In the genomic region with DNA sequence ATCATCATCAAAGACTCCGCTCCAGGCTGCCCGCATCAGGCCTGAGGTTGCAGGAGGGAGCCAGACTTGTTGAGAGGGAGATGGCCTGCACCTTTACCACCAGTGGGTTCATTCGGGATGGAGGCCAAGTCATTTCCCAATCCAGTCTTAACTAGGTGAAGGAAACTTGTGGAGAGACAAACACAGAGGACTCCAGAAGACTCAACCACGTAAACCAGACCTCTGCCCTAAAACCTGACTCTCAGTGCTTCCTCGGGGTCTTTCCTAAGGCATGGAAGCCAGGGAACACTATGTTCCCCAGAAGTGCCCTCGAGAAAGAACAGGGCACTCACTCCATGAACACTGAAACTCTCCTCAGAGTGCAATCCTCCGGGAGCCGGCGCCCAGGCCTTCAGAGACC, we compare ENCODE assay signal across 11 mouse cellular contexts. TPM values are rescaled to one million over a fixed set of nuclear protein-coding genes. Genes with fewer than 3 reads are reported as not detected.
DNase-seq lines count a peak whose midpoint lies in the region; ATAC-seq and TF ChIP-seq lines count a peak whose summit lies in the region.
"Had no signal": no experiment of that assay in that cellular context is flagged by ENCODE, and none has a peak within 500 bp of the region (broad histone marks: within the 10 kb centered on the region; RNA-seq: fewer than 3 reads in every experiment).

No protein-coding gene starts in this region.

- H3K9ac ChIP-seq in lung, postnatal 0 days (replicated peaks; ENCODE audit: low read depth) = no peak overlapping the region
- no peak overlapping the region for H3K9ac ChIP-seq in intestine, embryonic 16.5 days (ENCODE audit: low read depth, low read length)

- no peak for TF ChIP-seq POLR2A in lung, adult 2 months (IDR thresholded peaks at IDR 0.05; ENCODE audit: borderline replicate concordance, extremely low read depth, low read depth, low read length)
- TF ChIP-seq POLR2A in small intestine, adult 2 months (IDR thresholded peaks at IDR 0.05; ENCODE audit: low read depth, low read length) = no peak

- no peak for ATAC-seq in lung, postnatal 0 days
- no peak for ATAC-seq in intestine, embryonic 16.5 days

- no peak for TF ChIP-seq EP300 in lung, postnatal 0 days (IDR thresholded peaks at IDR 0.05)

- H3K36me3 ChIP-seq in lung, postnatal 0 days (ENCODE audit: insufficient read depth, low read length) = no peaks in the 10 kb centered on the region
- no peaks in the 10 kb centered on the region for H3K36me3 ChIP-seq in intestine, embryonic 16.5 days (ENCODE audit: control insufficient read depth, insufficient read depth, low read length)
- H3K36me3 ChIP-seq in small intestine, adult 2 months (ENCODE audit: control insufficient read depth, insufficient read depth, low read length) = no peaks in the 10 kb centered on the region

- H3K27me3 ChIP-seq in lung, postnatal 0 days (replicated peaks; ENCODE audit: insufficient read depth, low read length) = no peaks in the 10 kb centered on the region
- H3K27me3 ChIP-seq in intestine, embryonic 16.5 days (replicated peaks; ENCODE audit: control insufficient read depth, insufficient read depth, low read length) = no peaks in the 10 kb centered on the region
- no peaks in the 10 kb centered on the region for H3K27me3 ChIP-seq in small intestine, adult 2 months (ENCODE audit: control insufficient read depth, insufficient read depth, low read length)

- no peak overlapping the region for H3K27ac ChIP-seq in lung, postnatal 0 days (ENCODE audit: low read length)
- no peak overlapping the region for H3K27ac ChIP-seq in intestine, embryonic 16.5 days (ENCODE audit: low read length)
- H3K27ac ChIP-seq in small intestine, adult 2 months (ENCODE audit: insufficient read depth, low read depth, low read length) = no peak overlapping the region

- no peak for TF ChIP-seq CTCF in lung, postnatal 0 days (IDR thresholded peaks at IDR 0.05)
- TF ChIP-seq CTCF in lung, adult 2 months (IDR thresholded peaks at IDR 0.05; ENCODE audit: insufficient read depth, low read length) = no peak
- TF ChIP-seq CTCF in small intestine, adult 2 months (IDR thresholded peaks at IDR 0.05; ENCODE audit: extremely low read depth, insufficient read length, insufficient replicate concordance, low read depth, low read length) = no peak

- WGBS in lung, postnatal 0 days = 64% methylated on average over 9 of the region's 9 CpGs
- WGBS in lung, adult 2 months = 71% methylated on average over 9 of the region's 9 CpGs
- 84% methylated on average over 9 of the region's 9 CpGs for WGBS in intestine, embryonic 16.5 days
- 60% methylated on average over 9 of the region's 9 CpGs for WGBS in small intestine, adult 2 months

- H3K4me1 ChIP-seq in lung, postnatal 0 days (ENCODE audit: insufficient read depth, low read depth, low read length) = peaks cover 19% of the 10 kb centered on the region
- H3K4me1 ChIP-seq in lung, adult 2 months (ENCODE audit: control insufficient read depth, insufficient read depth, low read length) = peaks cover 6% of the 10 kb centered on the region; the same call in 1 of the 2 replicates
- peaks cover 29% of the 10 kb centered on the region for H3K4me1 ChIP-seq in intestine, embryonic 16.5 days (ENCODE audit: control insufficient read depth, insufficient read depth, low read length)
- H3K4me1 ChIP-seq in small intestine, adult 2 months (ENCODE audit: control insufficient read depth, insufficient read depth, insufficient read length, low read length) = peaks cover 12% of the 10 kb centered on the region

- H3K4me3 ChIP-seq in lung, postnatal 0 days (ENCODE audit: low read depth, low read length) = no peak overlapping the region
- no peak overlapping the region for H3K4me3 ChIP-seq in lung, adult 2 months (replicated peaks; ENCODE audit: extremely low read depth, low read depth, low read length)
- no peak overlapping the region for H3K4me3 ChIP-seq in intestine, embryonic 16.5 days (ENCODE audit: low read length)
- peak overlapping the region; percentile 4; the same call in 1 of the 2 replicates for H3K4me3 ChIP-seq in small intestine, adult 2 months (ENCODE audit: low read depth, low read length)

- H3K4me2 ChIP-seq in lung, postnatal 0 days (replicated peaks; ENCODE audit: low read depth, low read length) = peak overlapping the region; percentile 98; the same call in 1 of the 2 replicates
- peak overlapping the region; percentile 99 for H3K4me2 ChIP-seq in intestine, embryonic 16.5 days (ENCODE audit: low read depth, low read length)

- H3K9me3 ChIP-seq in lung, postnatal 0 days (ENCODE audit: low read length) = no peaks in the 10 kb centered on the region
- H3K9me3 ChIP-seq in intestine, embryonic 16.5 days (ENCODE audit: control insufficient read depth, low read length) = no peaks in the 10 kb centered on the region

- DNase-seq in cerebellum, adult 9-10 months = peak; percentile 38
- DNase-seq in cerebellum, postnatal 14 days = no peak
- peak; percentile 37 for DNase-seq in lung, postnatal 0 days (ENCODE audit: low spot score)
- DNase-seq in lung, adult 2 months = no peak
- no peak for DNase-seq in gastrocnemius, adult 8-10 months (ENCODE audit: low spot score in 2 of 2)
- no peak for DNase-seq in B cell, adult 2 months
- DNase-seq: layer of hippocampus, adult 9-11 months; thymus, postnatal 25 days had no signal

RNA-seq across cellular contexts. Expression of a gene that starts 2.5 kb away (rescaled TPM):
- polyA plus RNA-seq in lung, postnatal 0 days (2015; fragmentation: Nextera tagmentation; extraction: Ambion mirVana) = 4.3 and 7.5 TPM in 2 replicates
- 11.4 and 12.1 TPM in 2 replicates for polyA plus RNA-seq in lung, adult 2 months (2012; rRNA removed)
- polyA plus RNA-seq in intestine, embryonic 16.5 days (2015; fragmentation: Nextera tagmentation; extraction: Ambion mirVana) = 11.6 and 12.5 TPM in 2 replicates
- polyA plus RNA-seq in small intestine, adult 2 months (2012; rRNA removed) = 10.9 and 11.5 TPM in 2 replicates
- total RNA-seq in gastrocnemius, adult 8-10 months (2022) = 1 to 10 TPM in 3 of 4 experiments, under 1 TPM in 1; 0.77 to 1.4 (median 1.2) TPM

RNA-seq across cellular contexts. Expression of a gene that starts 39.7 kb away (rescaled TPM):
- 0.37 and 0.61 TPM in 2 replicates for polyA plus RNA-seq in lung, postnatal 0 days (2015; fragmentation: Nextera tagmentation; extraction: Ambion mirVana)
- polyA plus RNA-seq in lung, adult 2 months (2012; rRNA removed) = 0.18 and 0.26 TPM in 2 replicates
- polyA plus RNA-seq in intestine, embryonic 16.5 days (2015; fragmentation: Nextera tagmentation; extraction: Ambion mirVana) = 0.31 and 0.70 TPM in 2 replicates
- 0.11 TPM in 1 of 2 replicates, not detected in the other for polyA plus RNA-seq in small intestine, adult 2 months (2012; rRNA removed)
- not detected for total RNA-seq in gastrocnemius, adult 8-10 months (2022)
- polyA plus RNA-seq: neural tube, embryonic 11.5 days had no signal

RNA-seq across cellular contexts. Expression of a gene that starts 44.6 kb away (rescaled TPM):
- polyA plus RNA-seq in lung, postnatal 0 days (2015; fragmentation: Nextera tagmentation; extraction: Ambion mirVana) = 17.1 and 30.7 TPM in 2 replicates
- 55.2 and 57.8 TPM in 2 replicates for polyA plus RNA-seq in lung, adult 2 months (2012; rRNA removed)
- 36.3 and 36.6 TPM in 2 replicates for polyA plus RNA-seq in intestine, embryonic 16.5 days (2015; fragmentation: Nextera tagmentation; extraction: Ambion mirVana)
- 24.7 and 34.3 TPM in 2 replicates for polyA plus RNA-seq in small intestine, adult 2 months (2012; rRNA removed)
- 10 to 100 TPM in 1 of 4 experiments, 1 to 10 TPM in 3; 5.4 to 16.0 (median 6.3) TPM for total RNA-seq in gastrocnemius, adult 8-10 months (2022)

Comparison
In these comparisons a context has a peak if more than half of its experiments do, and no peak if none do; other contexts are left out.
1. DNase-seq: peak in cerebellum, adult 9-10 months (single experiment) and lung, postnatal 0 days (single experiment); none in cerebellum, postnatal 14 days (0 of 2), lung, adult 2 months (single experiment), gastrocnemius, adult 8-10 months (0 of 2) and B cell, adult 2 months (0 of 2).